Mouse (Mus musculus) frontal cortex, adult (tissue): ENCODE measurements around the gene Iqub.

Experiments
- ATAC-seq: cut with Nextera tagmentation; 2 replicates; pipeline ENCODE4 v1.9.2; 2017; ENCODE audit warnings: mild to moderate bottlenecking, moderate library complexity, mixed read lengths; ENCODE audit not compliant: low TSS enrichment

The Iqub gene

DNA sequence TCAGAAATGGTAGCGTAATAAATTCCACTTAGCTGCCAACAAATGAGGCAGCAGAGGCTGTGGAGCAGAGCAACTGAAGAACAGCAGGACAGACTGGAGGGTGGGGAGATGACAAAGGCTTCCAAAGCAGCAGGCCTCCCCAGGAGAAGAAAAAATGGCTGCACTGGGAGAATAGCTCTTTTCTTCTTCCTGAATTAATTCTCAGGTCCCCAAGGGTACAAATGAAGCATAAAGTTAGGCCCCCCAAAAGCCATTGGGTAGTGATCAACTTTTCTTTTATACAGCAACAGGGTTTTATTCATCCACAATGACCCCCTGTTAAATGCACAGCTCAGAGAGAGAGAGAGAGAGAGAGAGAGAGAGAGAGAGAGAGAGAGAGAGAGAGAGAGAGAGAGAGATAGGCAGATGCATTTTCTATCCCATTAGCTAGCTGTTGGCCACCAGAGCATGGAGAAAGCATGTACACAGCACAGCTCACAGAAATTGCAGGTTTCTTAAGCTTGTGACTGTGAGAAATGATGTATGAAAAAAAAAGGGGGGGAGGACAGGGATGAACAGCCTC is 44.2 kb downstream of the Iqub start:
- peak; percentile 95 for ATAC-seq

DNA sequence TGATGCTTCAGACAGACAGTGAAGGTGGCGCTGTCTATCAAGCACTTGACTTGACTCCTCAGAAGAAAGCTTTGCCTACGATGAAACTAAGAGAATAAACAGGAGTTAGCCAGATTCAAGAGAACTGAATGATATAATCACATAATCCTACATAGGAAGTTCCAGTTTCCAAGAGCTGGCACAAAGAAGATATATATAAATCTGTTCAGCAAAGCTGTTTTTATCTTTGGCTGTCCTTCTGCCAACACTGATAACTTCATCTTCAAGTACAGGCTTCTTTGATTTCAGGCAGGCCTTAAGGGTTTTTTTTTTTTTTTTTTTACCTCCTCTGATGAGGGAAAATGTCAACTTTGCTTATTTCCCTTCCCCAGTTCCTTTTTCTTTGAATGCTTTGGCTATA is 44.7 kb downstream of the Iqub start:
- ATAC-seq: peak; percentile 91

DNA sequence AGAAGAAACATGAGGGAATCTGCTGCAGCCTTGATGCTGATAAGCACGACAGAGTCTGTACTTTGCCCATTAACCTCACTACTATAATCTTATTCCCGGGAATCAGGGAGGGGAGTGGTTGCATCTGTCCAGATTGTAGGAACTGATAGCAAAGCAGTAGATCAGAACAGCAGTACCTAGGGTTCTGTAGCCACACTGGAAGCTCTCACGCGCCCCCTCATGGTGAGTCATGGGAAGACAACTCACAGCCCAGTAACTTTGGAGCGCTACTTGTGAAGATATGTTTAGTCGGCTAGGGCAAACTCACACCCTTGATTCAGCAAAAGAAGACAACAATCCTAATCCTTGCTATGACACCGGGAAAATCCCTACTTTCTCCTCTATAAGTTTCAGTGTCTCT is 58.8 kb downstream of the Iqub start:
- peak; percentile 100 for ATAC-seq

DNA sequence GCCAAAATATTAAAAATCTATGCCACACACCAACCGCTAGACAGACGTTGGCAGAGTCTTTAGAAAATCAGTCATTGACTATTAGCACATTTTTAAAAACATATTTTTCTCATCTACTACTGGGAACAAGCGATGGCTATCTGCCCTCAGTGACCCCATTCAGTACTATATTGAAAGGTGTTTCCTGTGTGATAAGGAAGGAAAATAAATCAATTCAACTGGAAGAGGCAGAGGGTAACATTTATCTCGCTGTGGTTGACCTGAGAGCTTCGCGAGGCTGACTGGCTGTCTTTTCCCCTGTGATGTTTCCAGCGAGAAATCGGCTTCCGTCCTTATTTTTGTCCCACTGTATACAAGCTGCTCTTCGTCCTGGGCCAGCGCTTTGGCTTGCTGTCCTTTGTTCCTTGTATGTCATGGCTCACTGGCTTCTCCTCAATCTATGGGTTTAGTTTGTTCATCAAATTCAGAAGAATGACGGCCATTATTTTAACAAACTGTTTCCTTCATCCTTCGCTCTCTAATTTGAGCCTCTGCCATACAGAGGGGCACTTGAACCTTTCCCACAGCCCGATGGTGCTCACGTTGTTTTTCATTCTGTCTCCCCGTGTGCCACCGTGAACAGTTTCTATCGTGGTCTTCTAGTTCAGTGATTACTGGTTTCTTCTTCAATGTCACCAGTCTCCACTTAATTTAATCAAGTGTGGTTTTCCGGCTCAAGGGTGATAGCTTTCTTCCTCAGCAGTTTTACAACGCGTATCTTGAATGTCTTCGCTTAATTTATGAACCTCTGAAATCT is 63.6 kb downstream of the Iqub start:
- ATAC-seq: no peak

- ATAC-seq: no peak
Measured at GRCm38 (mm10) chr6:24450241-24450640, 64.6 kb downstream of the Iqub start.

- ATAC-seq: peak; percentile 94
Measured at GRCm38 (mm10) chr6:24416056-24416455, 98.8 kb downstream of the Iqub start.

GRCm38 (mm10) chr6:24415500-24415899 is 99.4 kb downstream of the Iqub start:
- peak; percentile 86 for ATAC-seq

GRCm38 (mm10) chr6:24408573-24409427 is 106.1 kb downstream of the Iqub start:
- peak; percentile 96 for ATAC-seq

GRCm38 (mm10) chr6:24407743-24408142 is 107.1 kb downstream of the Iqub start:
- ATAC-seq: peak; percentile 66

DNA sequence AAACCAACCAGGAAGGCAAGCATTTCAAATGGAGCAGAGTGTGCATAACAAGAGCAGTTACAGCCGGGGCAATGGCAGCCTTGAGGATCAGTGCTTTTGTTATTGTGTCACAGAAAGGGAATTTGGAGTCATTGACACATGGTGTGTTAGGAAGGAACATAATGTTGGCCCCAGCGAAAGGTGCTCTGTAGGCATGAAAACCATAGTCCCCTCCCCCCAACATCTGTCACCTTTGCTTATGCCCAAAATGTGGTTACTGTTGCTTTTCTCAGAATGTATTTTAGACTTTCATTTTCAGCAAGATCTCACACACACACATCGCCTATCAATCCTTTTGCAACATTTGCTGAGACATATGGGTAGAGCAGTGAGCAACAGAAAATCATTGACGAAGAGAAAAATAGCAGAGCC is 117.6 kb downstream of the Iqub start:
- peak; percentile 87 for ATAC-seq
